18 mouse cellular contexts compared by ENCODE assay signal in the genomic region with DNA sequence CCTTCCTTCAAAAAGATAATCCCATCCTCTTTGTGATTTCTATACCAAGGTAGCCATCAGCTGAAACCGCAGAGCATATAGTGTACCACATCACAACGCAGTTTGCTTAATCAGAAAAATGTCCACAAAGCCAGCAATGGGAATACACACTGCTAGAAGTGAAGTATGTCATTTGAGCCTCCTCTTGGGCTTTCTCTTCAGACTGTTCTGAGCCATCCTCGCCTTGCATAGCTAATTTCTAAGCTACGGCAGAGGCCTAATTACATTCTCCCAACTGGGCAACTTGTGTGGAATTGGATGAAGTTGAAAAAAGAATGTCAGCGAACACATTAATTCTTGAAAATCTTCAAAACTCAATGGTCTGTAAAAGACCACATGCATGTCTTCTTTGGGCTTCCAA.
DNase-seq lines count a peak whose midpoint lies in the region; ATAC-seq lines count a peak whose summit lies in the region.
"Had no signal": no experiment of that assay in that cellular context is flagged by ENCODE, and none has a peak within 500 bp of the region (broad histone marks: within the 10 kb centered on the region; RNA-seq: fewer than 3 reads in every experiment).

No protein-coding gene starts in this region.

- ATAC-seq in embryonic facial prominence, embryonic 14.5 days (ENCODE audit: low read depth) = peak; percentile 71; the same call in 1 of the 2 replicates
- ATAC-seq: activated CD4-positive, CD25-positive, alpha-beta regulatory T cell, adult 4 months; CD4-positive, CD25-positive, alpha-beta regulatory T cell, adult 4 months; Patski had no signal

- H3K4me1 ChIP-seq in embryonic facial prominence, embryonic 14.5 days (ENCODE audit: control insufficient read depth, insufficient read depth, low read length) = no peaks in the 10 kb centered on the region
- H3K4me1 ChIP-seq in embryonic facial prominence, embryonic 10.5 days = no peaks in the 10 kb centered on the region

- H3K27ac ChIP-seq in embryonic facial prominence, embryonic 14.5 days (replicated peaks; ENCODE audit: low read depth, low read length) = no peak overlapping the region
- no peak overlapping the region for H3K27ac ChIP-seq in embryonic facial prominence, embryonic 10.5 days (replicated peaks)

- peak; percentile 73 for DNase-seq in embryonic facial prominence, embryonic 14.5 days (ENCODE audit: low spot score)
- DNase-seq in embryonic facial prominence, embryonic 10.5 days (ENCODE audit: low spot score) = no peak
- DNase-seq: adrenal gland, adult 2 months; adrenal gland, adult 8-10 months; adrenal gland, postnatal 10 days; adrenal gland, postnatal 14 days; adrenal gland, postnatal 25 days; adrenal gland, postnatal 36 days; B cell, adult 2 months; cerebellum, adult 11 months; cerebellum, adult 11-12 months; cerebellum, adult 18-20 months; cerebellum, adult 2 months had no signal

- no peaks in the 10 kb centered on the region for H3K9me3 ChIP-seq in embryonic facial prominence, embryonic 14.5 days (ENCODE audit: control insufficient read depth, low read length)
- H3K9me3 ChIP-seq in embryonic facial prominence, embryonic 10.5 days = no peaks in the 10 kb centered on the region
- H3K9me3 ChIP-seq: G1E had no signal

- no peaks in the 10 kb centered on the region for H3K27me3 ChIP-seq in embryonic facial prominence, embryonic 14.5 days (replicated peaks; ENCODE audit: control insufficient read depth, insufficient read depth, low read length)
- no peaks in the 10 kb centered on the region for H3K27me3 ChIP-seq in embryonic facial prominence, embryonic 10.5 days (replicated peaks; ENCODE audit: low read depth, poor library complexity, severe bottlenecking)
- H3K27me3 ChIP-seq: CH12.LX had no signal

- no peak overlapping the region for H3K9ac ChIP-seq in embryonic facial prominence, embryonic 14.5 days (ENCODE audit: low read depth, low read length)

- WGBS in embryonic facial prominence, embryonic 14.5 days = 52% methylated on average over 5 of the region's 5 CpGs
- WGBS in embryonic facial prominence, embryonic 10.5 days = 82% methylated on average over 5 of the region's 5 CpGs

- H3K36me3 ChIP-seq in embryonic facial prominence, embryonic 14.5 days (ENCODE audit: control insufficient read depth, insufficient read depth, low read length) = no peaks in the 10 kb centered on the region
- no peaks in the 10 kb centered on the region for H3K36me3 ChIP-seq in embryonic facial prominence, embryonic 10.5 days (replicated peaks)
- H3K36me3 ChIP-seq: G1E had no signal

- no peak overlapping the region for H3K4me2 ChIP-seq in embryonic facial prominence, embryonic 14.5 days (ENCODE audit: low read depth, low read length)

- no peak overlapping the region for H3K4me3 ChIP-seq in embryonic facial prominence, embryonic 14.5 days (ENCODE audit: low read depth, low read length)
- H3K4me3 ChIP-seq in embryonic facial prominence, embryonic 10.5 days = no peak overlapping the region
